Mouse (Mus musculus) midbrain, embryonic 16.5 days (tissue): Measurements from ENCODE around the gene Tceal3. TPM values are rescaled to one million over a fixed set of nuclear protein-coding genes. Genes with fewer than 3 reads are reported as not detected.
"Not testable (repeated sequence)": the region's sequence is repeated elsewhere in the genome, so short reads cannot be mapped to it uniquely, and the experiment has no call there.

ENCODE experiments used
- ATAC-seq: fragments of 200-750 bp; cut with Nextera tagmentation; 2 replicates; pipeline ENCODE4 v1.8.0; 2017; ENCODE audit warnings: moderate TSS enrichment
- H3K27ac ChIP-seq: fragments of 300-500 bp; sonication (generic); 2 replicates; pipeline ENCODE4 v1.5.1; 2014; ENCODE audit warnings: mild to moderate bottlenecking, low read length, mixed read lengths
- H3K27me3 ChIP-seq: fragments of 300-500 bp; sonication (generic); 2 replicates; pipeline ENCODE4 v1.6.1; 2014; ENCODE audit warnings: low read depth, low read length, mixed read lengths; ENCODE audit not compliant: control insufficient read depth, insufficient read depth
- H3K36me3 ChIP-seq: fragments of 300-500 bp; sonication (generic); 2 replicates; pipeline ENCODE4 v1.6.1; 2014; ENCODE audit warnings: mild to moderate bottlenecking, low read length, moderate library complexity, mixed read lengths; ENCODE audit not compliant: control insufficient read depth, insufficient read depth
- H3K4me1 ChIP-seq: fragments of 300-500 bp; sonication (generic); 2 replicates; pipeline ENCODE4 v1.6.1; 2014; ENCODE audit warnings: mild to moderate bottlenecking, low read length, mixed read lengths; ENCODE audit not compliant: control insufficient read depth, insufficient read depth
- H3K4me2 ChIP-seq: fragments of 300-500 bp; sonication (generic); 2 replicates; pipeline ENCODE4 v1.6.1; 2014; ENCODE audit warnings: mild to moderate bottlenecking, low read length, mixed read lengths
- H3K4me3 ChIP-seq: fragments of 300-500 bp; sonication (generic); 2 replicates; pipeline ENCODE4 v1.5.1; 2014; ENCODE audit warnings: low read depth, mild to moderate bottlenecking, low read length, moderate library complexity, mixed read lengths
- H3K9ac ChIP-seq: fragments of 300-500 bp; sonication (generic); 2 replicates; pipeline ENCODE4 v1.6.1; 2014; ENCODE audit warnings: low read depth, low read length, mixed read lengths
- H3K9me3 ChIP-seq: fragments of 300-500 bp; sonication (generic); replicated peaks from 2 replicates; pipeline ENCODE4 v1.6.1; 2014; ENCODE audit warnings: mild to moderate bottlenecking, low read length, mixed read lengths; ENCODE audit not compliant: control insufficient read depth, poor library complexity, severe bottlenecking
- WGBS: fragments of 180-500 bp; shearing (Covaris S2); extraction: QIAGEN DNeasy Blood & Tissue Kit; methylation state at CpG from one replicate; pipeline ENCODE4 v1.1.7; 2014; 5-methylcytosine and 5-hydroxymethylcytosine counted together
- polyA plus RNA-seq: library from polyadenylated mRNA; unstranded; fragments of >200 nt; fragmentation: Nextera tagmentation; extraction: Ambion mirVana; gene quantifications from 2 replicates; pipeline ENCODE4 v1.2.1, GENCODE M21; 2015

Gene Tceal3
- 106 and 114 TPM in 2 replicates for polyA plus RNA-seq

GRCm38 (mm10) chrX:136590199-136590896 lies at the start of gene Tceal3:
TSS of gene Tceal3 (plus strand) at chrX:136590842.
- WGBS: 23% methylated on average over 12 of the region's 12 CpGs
- Histone ChIP-seq H3K4me1 (0 out of 2 replicates have a peak, but pooled peaks cover 2% of the 10 kb centered on the region), H3K27ac (peak within 1 kb of the TSS; percentile 87), H3K9me3 (no peaks in the 10 kb centered on the region), H3K27me3 (no peaks in the 10 kb centered on the region), H3K4me3 (peak within 1 kb of the TSS; percentile 36), H3K36me3 (no peaks in the 10 kb centered on the region), H3K9ac (peak within 1 kb of the TSS; percentile 56), H3K4me2 (peak within 1 kb of the TSS; percentile 45)
- peak; percentile 98 for ATAC-seq

DNA sequence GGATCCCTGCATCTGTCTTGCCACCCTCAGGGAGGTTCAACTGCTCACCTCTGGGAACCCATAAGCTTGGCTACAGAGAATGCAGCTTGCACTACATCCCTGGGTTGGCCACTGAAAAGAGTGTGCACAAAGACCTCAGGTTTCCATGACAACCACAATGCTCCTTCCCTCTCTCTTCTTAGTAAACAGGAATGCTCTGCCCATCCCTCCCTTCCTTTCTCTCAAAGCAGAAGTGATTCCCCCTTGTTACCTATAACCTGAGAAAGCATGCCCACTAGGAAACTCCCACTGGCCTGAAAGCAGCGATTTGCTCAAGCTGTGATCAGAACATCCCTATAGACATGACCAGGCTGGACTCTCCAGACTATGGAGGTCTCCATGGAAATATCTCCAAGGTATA lies 46.7 kb upstream of the Tceal3 start, which contains the start of gene Kir3dl2:
Kir3dl2 (minus strand) TSS at position 101 of the 400 bp plus-strand sequence.
- WGBS: 60% methylated on average over 1 of the region's 1 CpGs
- not testable (repeated sequence) for H3K36me3 ChIP-seq
- ATAC-seq: 0 out of 2 replicates have a peak, but pooled peaks have one; percentile 21

DNA sequence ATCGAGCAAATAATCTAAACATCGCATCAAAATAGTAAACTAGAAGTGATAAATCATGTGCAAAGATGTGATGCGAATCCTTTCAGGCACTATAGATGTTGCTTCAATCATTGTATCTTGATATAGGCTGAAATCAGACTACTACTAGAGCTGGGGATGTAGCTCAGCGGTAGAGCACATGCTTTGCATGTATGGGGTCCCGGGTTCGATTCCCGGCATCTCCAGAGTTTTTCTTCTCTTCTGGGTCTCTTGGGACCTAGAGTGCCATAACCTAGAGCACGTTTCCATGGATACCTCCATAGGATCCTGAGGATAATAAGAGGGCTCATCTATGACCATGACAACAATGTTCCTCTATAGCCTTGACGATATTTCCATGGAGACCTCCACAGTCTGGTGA lies 21.5 kb upstream of the Tceal3 start:
- not testable (repeated sequence) for H3K36me3 ChIP-seq, H3K9me3 ChIP-seq, H3K27me3 ChIP-seq, H3K4me1 ChIP-seq, H3K4me3 ChIP-seq, H3K9ac ChIP-seq, ATAC-seq, H3K27ac ChIP-seq, H3K4me2 ChIP-seq
- WGBS: 92% methylated on average over 9 of the region's 9 CpGs

More for the DNA sequence above, 46.7 kb upstream of the Tceal3 start, which contains the start of gene Kir3dl2:
- not testable (repeated sequence) for H3K4me1 ChIP-seq, H3K27me3 ChIP-seq, H3K27ac ChIP-seq, H3K9me3 ChIP-seq, H3K9ac ChIP-seq, H3K4me2 ChIP-seq, H3K4me3 ChIP-seq

DNA sequence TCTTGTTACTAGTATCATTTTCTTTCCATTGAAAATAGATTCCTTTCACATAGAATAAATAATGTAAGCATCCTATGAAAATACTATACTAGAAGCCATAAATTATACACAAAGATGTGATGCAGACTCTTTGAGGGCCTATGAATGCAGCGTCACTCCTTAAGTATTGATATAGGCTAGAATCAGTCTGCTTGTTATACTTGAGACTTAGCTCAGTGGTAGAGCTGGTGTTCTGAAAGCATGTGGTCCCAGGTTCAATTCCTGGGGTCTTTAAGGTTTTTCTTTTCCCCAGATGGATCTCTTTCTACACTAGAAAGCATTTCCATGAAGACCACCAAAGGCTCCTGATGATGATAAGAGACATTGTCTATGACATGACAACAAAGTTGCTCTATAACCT lies 6.0 kb upstream of the Tceal3 start:
- Histone ChIP-seq H3K9me3 (no peaks in the 10 kb centered on the region), H3K4me3 (no peak overlapping the region), H3K4me2 (no peak overlapping the region), H3K9ac (no peak overlapping the region), H3K27me3 (no peaks in the 10 kb centered on the region), H3K36me3 (no peaks in the 10 kb centered on the region), H3K4me1 (no peaks in the 10 kb centered on the region), H3K27ac (no peak overlapping the region)
- 88% methylated on average over 1 of the region's 1 CpGs for whole genome bisulfite sequencing
- no peak for ATAC-seq

DNA sequence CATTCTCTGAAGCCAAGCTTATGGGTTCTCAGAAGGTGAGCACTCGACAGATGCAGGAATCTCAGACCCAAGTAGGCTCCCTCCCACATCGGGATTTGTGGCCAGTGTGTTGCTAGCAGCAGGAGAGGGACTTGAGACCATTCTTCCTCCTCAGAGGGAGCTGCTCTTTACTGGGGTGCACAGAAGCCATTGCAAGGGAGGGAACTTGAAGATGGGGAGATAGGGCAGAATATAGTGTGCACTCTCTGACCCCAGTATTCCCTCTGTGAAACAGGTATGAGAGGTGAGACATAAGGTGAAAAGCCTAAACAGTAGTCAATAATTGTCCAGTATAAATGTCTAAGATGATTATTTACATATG lies 235 bp downstream of the Tceal3 start:
- H3K27me3 ChIP-seq: no peaks in the 10 kb centered on the region
- 6% methylated on average over 2 of the region's 2 CpGs for WGBS
- peak overlapping the region; percentile 45 for H3K4me2 ChIP-seq
- 0 out of 2 replicates have a peak, but pooled peaks cover 2% of the 10 kb centered on the region for H3K4me1 ChIP-seq
- no peaks in the 10 kb centered on the region for H3K9me3 ChIP-seq
- no peaks in the 10 kb centered on the region for H3K36me3 ChIP-seq
- peak overlapping the region; percentile 87 for H3K27ac ChIP-seq
- H3K4me3 ChIP-seq: peak overlapping the region; percentile 36
- peak overlapping the region; percentile 56 for H3K9ac ChIP-seq
- ATAC-seq: peak; percentile 83

- H3K27ac ChIP-seq: no peak overlapping the region
- H3K9me3 ChIP-seq: no peaks in the 10 kb centered on the region
- H3K27me3 ChIP-seq: no peaks in the 10 kb centered on the region
- H3K36me3 ChIP-seq: no peaks in the 10 kb centered on the region
- H3K4me2 ChIP-seq: no peak overlapping the region
- no peak overlapping the region for H3K9ac ChIP-seq
- ATAC-seq: 0 out of 2 replicates have a peak, but pooled peaks have one; percentile 39
- H3K4me1 ChIP-seq: no peaks in the 10 kb centered on the region
- H3K4me3 ChIP-seq: no peak overlapping the region
- WGBS: 20% methylated on average over 3 of the region's 3 CpGs
These were observed 8.8 kb downstream of the Tceal3 start for GRCm38 (mm10) chrX:136599416-136599815.

DNA sequence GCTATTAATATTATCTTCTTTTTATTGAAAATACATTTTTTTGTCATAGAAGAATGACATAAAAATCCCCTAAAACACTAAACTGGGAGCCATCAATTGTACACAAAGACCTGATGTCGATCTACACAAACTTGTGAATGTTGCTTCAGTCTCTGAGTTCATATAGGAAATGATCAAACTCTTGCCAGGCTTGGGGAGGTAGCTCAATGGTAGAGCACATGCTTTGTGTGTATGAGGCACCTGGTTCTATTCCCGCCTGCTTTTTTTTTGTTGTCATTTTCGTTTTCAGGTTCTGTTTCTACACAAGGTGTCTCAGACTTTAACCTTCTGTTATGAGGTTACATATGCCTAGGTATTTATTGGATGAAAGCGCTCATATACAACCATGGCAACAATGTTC lies 16.3 kb downstream of the Tceal3 start:
- Histone ChIP-seq H3K27me3 (no peaks in the 10 kb centered on the region), H3K36me3 (no peaks in the 10 kb centered on the region), H3K4me2 (no peak overlapping the region), H3K27ac (no peak overlapping the region), H3K4me3 (no peak overlapping the region), H3K9me3 (no peaks in the 10 kb centered on the region), H3K9ac (no peak overlapping the region), H3K4me1 (no peaks in the 10 kb centered on the region)
- WGBS: 74% methylated on average over 4 of the region's 4 CpGs
- ATAC-seq: no peak

DNA sequence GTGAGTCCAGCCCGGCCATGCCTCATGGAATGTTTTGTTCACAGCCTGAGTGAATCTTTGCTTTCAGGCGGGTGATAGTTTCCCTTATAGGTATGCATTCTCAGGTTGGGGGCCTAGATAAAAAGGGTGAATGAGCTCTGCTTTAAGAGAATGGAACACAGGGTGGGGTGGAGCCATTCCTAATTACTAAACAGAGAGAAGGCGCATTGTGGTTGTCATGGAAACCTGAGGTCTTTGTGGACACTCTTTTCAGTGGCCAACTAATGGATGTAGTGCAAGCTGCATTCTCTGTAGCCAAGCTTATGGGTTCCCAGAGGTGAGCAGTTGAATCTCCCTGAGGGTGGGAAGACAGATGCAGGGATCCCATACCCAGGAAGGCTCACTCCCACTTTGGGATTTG lies 16.8 kb downstream of the Tceal3 start:
- H3K9ac ChIP-seq: no peak overlapping the region
- H3K27ac ChIP-seq: no peak overlapping the region
- no peaks in the 10 kb centered on the region for H3K36me3 ChIP-seq
- H3K4me3 ChIP-seq: no peak overlapping the region
- H3K9me3 ChIP-seq: no peaks in the 10 kb centered on the region
- no peak overlapping the region for H3K4me2 ChIP-seq
- H3K4me1 ChIP-seq: no peaks in the 10 kb centered on the region
- 38% methylated on average over 3 of the region's 3 CpGs for WGBS
- H3K27me3 ChIP-seq: no peaks in the 10 kb centered on the region
- ATAC-seq: no peak

DNA sequence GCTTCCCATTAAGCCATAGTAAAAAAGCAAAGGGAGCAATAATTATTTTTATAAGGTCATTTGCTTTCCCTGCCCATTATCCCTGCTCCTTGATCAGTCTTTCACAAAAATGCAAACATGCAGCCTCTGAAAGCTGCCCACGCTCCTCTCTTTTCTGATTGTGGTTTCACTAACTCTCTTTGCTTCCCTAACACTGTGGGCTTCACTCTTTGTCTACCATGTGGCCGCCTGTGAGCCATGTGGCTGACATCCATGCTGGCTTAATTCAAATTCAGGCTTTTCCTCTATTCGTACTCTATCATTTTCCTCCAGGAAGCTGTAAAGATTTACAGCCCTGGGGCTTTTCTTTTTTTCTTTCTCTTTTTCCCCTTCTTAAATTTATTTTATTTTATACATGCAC lies 20.7 kb downstream of the Tceal3 start:
- no peaks in the 10 kb centered on the region for H3K36me3 ChIP-seq
- no peak overlapping the region for H3K9ac ChIP-seq
- no peaks in the 10 kb centered on the region for H3K27me3 ChIP-seq
- H3K4me3 ChIP-seq: no peak overlapping the region
- no peaks in the 10 kb centered on the region for H3K4me1 ChIP-seq
- no peak overlapping the region for H3K27ac ChIP-seq
- H3K9me3 ChIP-seq: no peaks in the 10 kb centered on the region
- H3K4me2 ChIP-seq: no peak overlapping the region
- 43% methylated on average over 3 of the region's 3 CpGs for WGBS
- no peak for ATAC-seq
